Mouse (Mus musculus): ENCODE measurements around the gene Sympk. TPM values are rescaled to one million over a fixed set of nuclear protein-coding genes. Genes with fewer than 3 reads are reported as not detected.

Sympk gene
- polyA plus RNA-seq, 1 experiment from 2014 or later = 9.6 TPM

DNA sequence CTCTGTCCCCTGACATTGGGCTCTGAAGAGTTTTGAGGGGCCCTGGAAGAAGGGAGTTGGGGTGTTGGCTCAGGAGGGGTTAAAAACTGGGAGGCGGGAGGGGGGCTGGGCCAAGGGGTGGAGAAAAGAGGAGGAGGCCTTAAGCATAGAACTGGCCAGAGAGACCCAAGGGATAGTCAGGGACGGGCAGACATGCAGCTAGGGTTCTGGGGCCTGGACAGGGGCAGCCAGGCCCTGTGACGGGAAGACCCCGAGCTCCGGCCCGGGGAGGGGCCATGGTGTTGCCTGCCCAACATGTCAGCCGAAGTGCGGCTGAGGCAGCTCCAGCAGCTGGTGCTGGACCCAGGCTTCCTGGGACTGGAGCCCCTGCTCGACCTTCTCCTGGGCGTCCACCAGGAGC, 59.5 kb downstream of the Sympk start, which contains the start of gene Dmpk:
Dmpk (plus strand) TSS at position 149 of the 400 bp plus-strand sequence.
- no peaks in the 10 kb centered on the region for H3K27me3 ChIP-seq (ENCODE audit: control insufficient read depth, insufficient read depth, low read length)
- H3K9me3 ChIP-seq (ENCODE audit: control insufficient read depth, low read length) = no peaks in the 10 kb centered on the region
- peak; percentile 51 for DNase-seq (ENCODE audit: low spot score)
- 29% methylated on average over 10 of the region's 10 CpGs for WGBS
- H3K36me3 ChIP-seq (ENCODE audit: control insufficient read depth, insufficient read depth, low read length) = peaks cover 23% of the 10 kb centered on the region
- H3K4me2 ChIP-seq (replicated peaks; ENCODE audit: low read depth) = peak within 1 kb of the TSS; percentile 69
- ATAC-seq (ENCODE audit: low FRiP score, low TSS enrichment) = peak; percentile 46
- no peak for TF ChIP-seq EP300 (optimal IDR thresholded peaks at IDR 0.05)
- TF ChIP-seq CTCF (IDR thresholded peaks at IDR 0.05; ENCODE audit: low read depth) = no peak
- H3K4me1 ChIP-seq (replicated peaks; ENCODE audit: control insufficient read depth, insufficient read depth) = peaks cover 15% of the 10 kb centered on the region
- peak within 1 kb of the TSS; percentile 54 for H3K4me3 ChIP-seq (ENCODE audit: low read depth, low read length)
- peak within 1 kb of the TSS; percentile 83 for H3K27ac ChIP-seq (replicated peaks)
- peak within 1 kb of the TSS; percentile 65 for H3K9ac ChIP-seq (ENCODE audit: low read length)

DNA sequence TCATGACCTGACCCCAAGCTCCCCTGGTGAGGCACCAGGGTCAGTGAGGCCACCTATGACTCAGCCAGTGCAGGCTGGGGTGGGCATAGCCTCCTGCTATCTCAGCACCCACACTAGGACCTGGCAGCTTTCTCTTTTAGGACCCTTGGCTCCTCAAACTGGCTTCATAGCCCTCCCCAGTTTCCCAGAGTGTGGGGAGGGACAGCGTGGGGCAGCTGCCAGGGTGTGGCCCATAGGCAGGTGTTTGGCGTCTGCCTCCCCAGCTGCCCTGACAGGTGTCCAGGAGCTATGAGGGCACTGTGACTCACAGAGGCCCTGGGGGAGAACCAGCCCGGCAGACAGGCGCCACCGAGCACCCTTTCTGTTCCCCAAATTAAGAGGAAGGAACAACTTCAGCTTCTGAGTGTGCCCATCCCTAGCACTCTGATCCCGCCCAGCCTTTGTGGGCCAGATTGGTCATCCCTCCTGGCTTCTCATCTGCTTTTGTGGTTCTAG, 60.1 kb downstream of the Sympk start:
- Histone ChIP-seq H3K9ac (ENCODE audit: low read length) (peak overlapping the region; percentile 65), H3K4me2 (replicated peaks; ENCODE audit: low read depth) (peak overlapping the region; percentile 69), H3K27ac (replicated peaks) (peak overlapping the region; percentile 83), H3K36me3 (ENCODE audit: control insufficient read depth, insufficient read depth, low read length) (peaks cover 23% of the 10 kb centered on the region), H3K27me3 (ENCODE audit: control insufficient read depth, insufficient read depth, low read length) (no peaks in the 10 kb centered on the region), H3K4me3 (ENCODE audit: low read depth, low read length) (peak overlapping the region; percentile 54), H3K4me1 (replicated peaks; ENCODE audit: control insufficient read depth, insufficient read depth) (peaks cover 15% of the 10 kb centered on the region), H3K9me3 (ENCODE audit: control insufficient read depth, low read length) (no peaks in the 10 kb centered on the region)
- ATAC-seq (ENCODE audit: low FRiP score, low TSS enrichment) (0 out of 2 replicates have a peak, but pooled peaks have one; percentile 15), DNase-seq (ENCODE audit: low spot score) (peak; percentile 54)
- no peak for TF ChIP-seq CTCF (IDR thresholded peaks at IDR 0.05; ENCODE audit: low read depth)
- no peak for TF ChIP-seq EP300 (optimal IDR thresholded peaks at IDR 0.05)
- 26% methylated on average over 6 of the region's 6 CpGs for WGBS

DNA sequence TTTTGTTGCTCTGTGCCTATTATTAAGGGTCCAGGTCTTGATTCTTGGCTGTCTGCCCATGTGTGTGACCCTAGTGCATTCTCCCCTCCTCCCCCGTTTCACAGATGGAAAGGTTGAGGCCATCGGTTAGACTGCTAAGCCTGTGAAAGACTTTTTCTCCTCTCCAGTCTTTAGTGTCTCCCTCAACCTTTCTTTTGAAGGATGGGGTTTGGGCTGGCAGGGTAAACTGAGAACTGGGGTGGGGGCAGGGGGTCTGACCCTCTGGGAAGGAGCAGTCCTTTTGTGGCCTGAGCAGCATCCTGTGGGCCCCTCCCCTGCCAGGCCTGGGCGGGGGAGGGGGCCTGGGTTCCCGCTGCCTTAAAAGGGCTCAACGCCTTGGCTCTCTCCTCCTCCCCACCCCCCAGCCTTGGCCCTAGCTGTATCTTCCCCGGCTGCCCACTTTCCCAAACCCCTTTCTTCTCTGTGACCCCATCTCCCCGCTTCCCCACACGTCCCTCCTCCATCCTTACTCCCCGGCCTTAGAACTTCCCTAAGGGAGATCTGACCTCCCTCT, 60.8 kb downstream of the Sympk start:
- Histone ChIP-seq H3K9ac (ENCODE audit: low read length) (peak overlapping the region; percentile 65), H3K4me2 (replicated peaks; ENCODE audit: low read depth) (peak overlapping the region; percentile 69), H3K4me1 (replicated peaks; ENCODE audit: control insufficient read depth, insufficient read depth) (peaks cover 15% of the 10 kb centered on the region), H3K9me3 (ENCODE audit: control insufficient read depth, low read length) (no peaks in the 10 kb centered on the region), H3K4me3 (ENCODE audit: low read depth, low read length) (peak overlapping the region; percentile 54), H3K36me3 (ENCODE audit: control insufficient read depth, insufficient read depth, low read length) (peaks cover 23% of the 10 kb centered on the region), H3K27ac (replicated peaks) (peak overlapping the region; percentile 83), H3K27me3 (ENCODE audit: control insufficient read depth, insufficient read depth, low read length) (no peaks in the 10 kb centered on the region)
- TF ChIP-seq CTCF (IDR thresholded peaks at IDR 0.05; ENCODE audit: low read depth) (no peak), EP300 (optimal IDR thresholded peaks at IDR 0.05) (no peak)
- 22% methylated on average over 9 of the region's 9 CpGs for WGBS
- no peak for DNase-seq (ENCODE audit: low spot score)
- peak; percentile 27; the same call in 1 of the 2 replicates for ATAC-seq (ENCODE audit: low FRiP score, low TSS enrichment)

DNA sequence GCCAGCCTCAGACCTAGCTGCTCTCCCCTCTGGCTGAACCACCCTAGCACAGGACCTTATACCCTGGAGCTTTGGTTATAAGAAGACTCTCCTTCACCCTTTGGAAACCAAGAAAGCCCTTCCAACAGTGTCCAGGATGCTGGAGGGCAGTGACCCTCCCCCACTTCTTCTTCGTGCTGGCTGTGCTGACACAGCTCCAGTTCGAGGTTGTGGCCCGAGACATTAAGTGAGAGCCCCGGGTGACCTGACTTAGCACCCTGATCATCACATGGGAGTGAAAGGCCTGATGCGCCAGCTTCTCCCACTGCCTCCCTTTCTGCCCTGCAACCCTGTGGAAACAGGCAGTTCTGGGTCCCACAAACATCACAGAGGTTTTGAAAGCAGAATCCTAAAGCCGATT, 61.3 kb downstream of the Sympk start:
- TF ChIP-seq EP300 (optimal IDR thresholded peaks at IDR 0.05) = no peak
- peaks cover 15% of the 10 kb centered on the region for H3K4me1 ChIP-seq (replicated peaks; ENCODE audit: control insufficient read depth, insufficient read depth)
- H3K9ac ChIP-seq (ENCODE audit: low read length) = peak overlapping the region; percentile 65
- peak overlapping the region; percentile 54 for H3K4me3 ChIP-seq (ENCODE audit: low read depth, low read length)
- H3K36me3 ChIP-seq (ENCODE audit: control insufficient read depth, insufficient read depth, low read length) = peaks cover 18% of the 10 kb centered on the region
- H3K4me2 ChIP-seq (replicated peaks; ENCODE audit: low read depth) = peak overlapping the region; percentile 69
- 9% methylated on average over 6 of the region's 6 CpGs for WGBS
- ATAC-seq (ENCODE audit: low FRiP score, low TSS enrichment) (no peak), DNase-seq (ENCODE audit: low spot score) (no peak)
- H3K27me3 ChIP-seq (ENCODE audit: control insufficient read depth, insufficient read depth, low read length) = no peaks in the 10 kb centered on the region
- no peaks in the 10 kb centered on the region for H3K9me3 ChIP-seq (ENCODE audit: control insufficient read depth, low read length)
- H3K27ac ChIP-seq (replicated peaks) = peak overlapping the region; percentile 83

DNA sequence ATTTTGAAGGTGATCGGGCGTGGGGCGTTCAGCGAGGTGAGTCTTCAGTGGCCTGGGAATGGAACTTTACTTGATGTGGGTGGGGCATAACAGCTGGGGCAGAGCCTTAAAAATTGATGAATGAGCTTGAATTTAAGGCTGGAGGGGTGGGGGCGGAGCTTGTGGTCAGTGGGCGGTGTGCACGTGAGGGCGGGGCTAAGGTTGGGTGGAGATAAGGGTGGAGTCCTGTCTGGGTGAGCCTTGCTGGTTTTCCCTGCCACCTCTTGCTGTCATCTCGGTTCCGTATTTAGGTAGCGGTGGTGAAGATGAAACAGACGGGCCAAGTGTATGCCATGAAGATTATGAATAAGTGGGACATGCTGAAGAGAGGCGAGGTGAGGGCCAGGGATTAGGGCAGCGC, 61.9 kb downstream of the Sympk start:
- TF ChIP-seq CTCF (IDR thresholded peaks at IDR 0.05; ENCODE audit: low read depth) (no peak), EP300 (optimal IDR thresholded peaks at IDR 0.05) (no peak)
- H3K4me2 ChIP-seq (replicated peaks; ENCODE audit: low read depth) = peak overlapping the region; percentile 69
- 10% methylated on average over 14 of the region's 14 CpGs for WGBS
- no peaks in the 10 kb centered on the region for H3K27me3 ChIP-seq (ENCODE audit: control insufficient read depth, insufficient read depth, low read length)
- DNase-seq (ENCODE audit: low spot score) (peak; percentile 77), ATAC-seq (ENCODE audit: low FRiP score, low TSS enrichment) (peak; percentile 15; the same call in 1 of the 2 replicates)
- no peaks in the 10 kb centered on the region for H3K9me3 ChIP-seq (ENCODE audit: control insufficient read depth, low read length)
- peak overlapping the region; percentile 65; the same call in 1 of the 2 replicates for H3K9ac ChIP-seq (ENCODE audit: low read length)
- peak overlapping the region; percentile 54 for H3K4me3 ChIP-seq (ENCODE audit: low read depth, low read length)
- H3K27ac ChIP-seq (replicated peaks) = peak overlapping the region; percentile 83; the same call in 1 of the 2 replicates
- peaks cover 15% of the 10 kb centered on the region for H3K4me1 ChIP-seq (replicated peaks; ENCODE audit: control insufficient read depth, insufficient read depth)
- H3K36me3 ChIP-seq (ENCODE audit: control insufficient read depth, insufficient read depth, low read length) = peaks cover 16% of the 10 kb centered on the region

DNA sequence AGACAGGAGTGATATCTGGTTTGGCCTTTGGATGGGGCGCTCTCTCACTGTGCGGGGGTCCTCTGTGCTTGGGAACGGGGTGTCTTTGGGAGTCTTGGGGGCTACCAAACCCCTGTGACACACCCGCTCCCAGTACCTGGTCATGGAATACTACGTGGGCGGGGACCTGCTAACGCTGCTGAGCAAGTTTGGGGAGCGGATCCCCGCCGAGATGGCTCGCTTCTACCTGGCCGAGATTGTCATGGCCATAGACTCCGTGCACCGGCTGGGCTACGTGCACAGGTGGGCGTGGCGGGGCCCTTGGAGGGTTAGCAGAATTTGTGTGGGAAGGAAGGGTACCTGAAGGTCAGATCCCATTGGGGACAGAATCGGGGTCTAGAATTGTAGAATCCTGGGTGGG, 62.6 kb downstream of the Sympk start:
- H3K27me3 ChIP-seq (ENCODE audit: control insufficient read depth, insufficient read depth, low read length) = no peaks in the 10 kb centered on the region
- no peak for TF ChIP-seq EP300 (optimal IDR thresholded peaks at IDR 0.05)
- TF ChIP-seq CTCF (IDR thresholded peaks at IDR 0.05; ENCODE audit: low read depth) = no peak
- H3K36me3 ChIP-seq (ENCODE audit: control insufficient read depth, insufficient read depth, low read length) = peaks cover 14% of the 10 kb centered on the region; the same call in 1 of the 2 replicates
- peaks cover 15% of the 10 kb centered on the region for H3K4me1 ChIP-seq (replicated peaks; ENCODE audit: control insufficient read depth, insufficient read depth)
- peak overlapping the region; percentile 69; the same call in 1 of the 2 replicates for H3K4me2 ChIP-seq (replicated peaks; ENCODE audit: low read depth)
- DNase-seq (ENCODE audit: low spot score) (no peak), ATAC-seq (ENCODE audit: low FRiP score, low TSS enrichment) (no peak)
- H3K4me3 ChIP-seq (ENCODE audit: low read depth, low read length) = no peak overlapping the region
- no peaks in the 10 kb centered on the region for H3K9me3 ChIP-seq (ENCODE audit: control insufficient read depth, low read length)
- WGBS = 68% methylated on average over 18 of the region's 18 CpGs
- no peak overlapping the region for H3K9ac ChIP-seq (ENCODE audit: low read length)
- no peak overlapping the region for H3K27ac ChIP-seq (replicated peaks)

All from stomach, postnatal 0 days (tissue).